Mouse (Mus musculus) retina, embryonic 14.5 days (tissue): ENCODE results near the gene Olfr483.

Experiments
- DNase-seq: peaks from one replicate; pipeline ENCODE4 v3.0.0-alpha.2; 2015; ENCODE audit warnings: low spot score

Gene Olfr483

DNA sequence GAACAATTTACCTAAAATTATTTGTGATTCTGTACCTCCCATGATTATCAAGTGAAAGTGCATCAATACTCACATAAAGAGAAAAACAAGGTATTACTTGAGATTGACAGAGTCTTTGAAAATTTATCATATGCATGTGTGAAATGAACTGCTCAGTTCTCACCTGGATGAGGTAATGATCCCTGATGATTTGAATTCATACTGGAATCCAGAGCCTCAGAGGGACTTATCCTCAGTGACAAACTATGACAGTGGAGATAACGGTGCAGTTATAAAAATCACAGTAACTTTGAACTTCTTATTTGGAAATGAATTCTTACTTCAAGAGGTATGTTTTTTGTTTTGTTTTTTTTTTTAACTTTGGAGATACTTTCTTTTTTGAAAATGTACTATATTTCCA is at the start of gene Olfr483:
TSS of gene Olfr483 (plus strand) at position 301 of the 400 bp plus-strand sequence.
- no peak for DNase-seq

DNA sequence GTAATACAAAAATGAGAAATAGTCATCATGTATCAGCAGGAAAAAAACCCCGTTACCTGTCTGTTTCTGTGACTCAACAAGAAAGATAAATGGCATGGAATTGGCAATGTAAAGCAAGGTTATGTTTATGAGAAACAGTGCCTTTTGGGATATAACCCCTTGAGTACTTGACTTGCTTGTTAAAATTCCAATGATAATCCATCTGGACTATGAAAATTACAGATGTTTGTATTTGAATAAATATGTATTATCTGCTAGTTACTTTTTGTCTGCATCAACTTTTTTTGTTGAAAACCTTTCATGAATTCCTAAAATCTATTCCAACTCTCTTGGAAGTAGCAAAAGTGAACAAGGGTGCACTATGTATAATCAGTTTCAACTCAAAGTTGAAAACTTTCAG is 33.4 kb upstream of the Olfr483 start, which contains the start of gene Olfr480:
TSS of gene Olfr480 (minus strand) at position 101 of the 400 bp plus-strand sequence.
- no peak for DNase-seq

DNA sequence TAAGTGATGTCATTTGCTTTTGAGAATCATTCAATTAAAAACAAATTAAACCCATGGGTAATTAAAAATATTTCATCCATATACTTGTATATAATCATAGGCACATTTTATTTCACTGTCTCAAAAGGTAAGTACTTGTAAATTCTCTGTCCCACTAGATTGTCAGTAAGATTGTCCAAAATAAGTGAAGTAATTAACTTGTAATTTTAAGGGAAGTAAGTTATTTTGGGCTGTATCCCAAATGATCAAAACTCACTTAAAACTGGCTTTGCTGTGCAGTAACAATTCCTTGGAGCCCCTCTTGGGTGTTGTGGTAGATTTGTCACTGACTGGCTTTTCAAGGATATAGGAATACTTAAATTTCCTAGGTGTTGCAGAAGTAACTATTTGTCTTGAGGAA is 21.1 kb upstream of the Olfr483 start, which contains the start of gene Olfr481:
TSS of gene Olfr481 (plus strand) at position 301 of the 400 bp plus-strand sequence.
- no peak for DNase-seq

DNA sequence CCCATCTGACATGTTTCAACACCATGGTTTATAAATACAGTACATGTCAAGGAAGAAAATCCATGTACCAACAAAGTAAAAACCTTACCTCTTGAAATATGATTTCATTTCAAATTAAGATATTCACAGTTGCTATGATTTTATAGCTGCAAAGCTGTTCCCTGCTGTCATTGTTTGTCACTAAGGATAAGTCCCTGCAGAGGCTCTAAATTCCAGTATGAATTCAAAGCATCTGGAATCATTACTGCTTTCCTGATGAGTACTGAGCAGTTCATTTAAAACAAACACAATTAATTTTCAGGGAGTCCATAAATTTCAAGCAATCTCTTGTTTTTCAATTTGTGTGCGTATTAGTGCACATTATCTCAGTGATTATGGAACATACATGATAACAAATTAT is 3.2 kb upstream of the Olfr483 start, which contains the start of gene Olfr482:
TSS of gene Olfr482 (minus strand) at position 101 of the 400 bp plus-strand sequence.
- DNase-seq, result no peak

DNA sequence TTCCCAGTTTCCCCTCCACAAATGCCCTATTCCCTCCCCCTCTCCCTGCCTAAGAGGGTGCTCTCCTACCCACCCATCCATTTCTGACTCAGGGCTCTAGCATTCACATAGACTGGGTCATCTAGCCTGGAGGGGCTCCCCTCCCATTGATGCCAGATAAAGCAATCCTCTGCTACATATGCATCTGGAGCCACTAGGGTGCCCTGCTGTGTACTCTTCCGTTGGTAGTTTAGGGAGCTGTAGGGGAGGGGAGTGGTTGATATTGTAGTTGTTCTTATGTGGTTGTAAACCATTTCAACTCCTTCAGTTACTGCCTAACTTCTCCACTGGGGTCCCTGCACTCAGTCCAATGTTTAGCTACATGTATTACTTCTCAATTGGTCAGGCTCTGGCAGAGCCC is 20.0 kb downstream of the Olfr483 start:
- no peak for DNase-seq

DNA sequence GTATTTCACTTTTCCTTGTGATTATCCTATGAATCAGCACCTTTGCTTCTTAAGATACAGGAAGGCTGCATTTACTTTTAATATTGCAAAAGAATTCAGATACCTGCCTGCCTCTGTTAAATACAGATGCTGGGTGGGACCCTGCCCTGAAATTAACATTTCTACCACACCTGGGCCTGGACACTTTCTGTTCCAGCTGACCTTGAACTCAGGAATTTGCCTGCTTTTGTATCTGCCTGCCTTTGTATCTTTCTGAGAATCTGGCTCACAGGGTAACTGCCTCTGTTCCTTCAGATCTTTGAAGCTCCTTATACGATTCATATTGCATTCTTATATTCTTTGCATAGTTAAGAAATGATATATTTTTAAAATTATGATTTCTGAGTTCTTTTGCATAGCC is 20.8 kb downstream of the Olfr483 start:
- DNase-seq, result no peak

DNA sequence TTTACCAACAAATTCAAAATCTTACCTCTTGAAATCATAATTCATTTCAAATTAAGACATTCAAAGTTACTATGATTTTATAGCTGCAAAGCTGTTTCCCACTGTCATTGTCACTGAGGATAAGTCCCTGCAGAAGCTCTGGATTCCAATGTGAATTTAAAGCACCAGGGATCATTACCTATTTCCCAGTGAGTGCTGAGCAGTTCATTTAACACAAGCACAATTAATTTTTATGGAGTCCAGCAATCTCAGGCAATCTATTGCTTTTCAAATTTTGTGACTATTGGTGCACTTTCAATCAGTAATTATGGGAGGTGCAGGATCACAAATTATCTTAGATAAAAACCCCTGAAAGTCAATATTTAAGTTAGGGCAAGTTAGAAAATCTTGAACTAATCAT is 26.7 kb downstream of the Olfr483 start, which contains the start of gene Olfr484:
TSS of gene Olfr484 (minus strand) at position 101 of the 400 bp plus-strand sequence.
- DNase-seq, result no peak
